Mouse (Mus musculus) CH12F3 (cell line): ENCODE measurements around the gene Fgfr2.

Source experiments
- in situ Hi-C: fragments of 300-500 bp; cut with MboI; formaldehyde crosslinking; loops from 2 replicates; pipeline ENCODE4 v1.14.3; 2020; ENCODE audit warnings: low sequenced_read_pairs

Fgfr2 gene

GRCm38 (mm10) chr7:130335440-130336051 is 2787.6 kb downstream of the Fgfr2 start:
- in situ Hi-C loops = no loop called here

GRCm38 (mm10) chr7:130332515-130333220 is 2790.5 kb downstream of the Fgfr2 start:
- in situ Hi-C loops = no loop called here

GRCm38 (mm10) chr7:130327603-130328365 is 2795.4 kb downstream of the Fgfr2 start:
- in situ Hi-C loops = no loop called here

- in situ Hi-C loops = no loop called here
Measured at GRCm38 (mm10) chr7:130325983-130326433, 2797.1 kb downstream of the Fgfr2 start.

- in situ Hi-C loops = no loop called here
Measured at GRCm38 (mm10) chr7:130324716-130325401, 2798.3 kb downstream of the Fgfr2 start.

- in situ Hi-C loops = no loop called here
Measured at GRCm38 (mm10) chr7:130323766-130324165, 2799.4 kb downstream of the Fgfr2 start.

- in situ Hi-C loops = no loop called here
Measured at GRCm38 (mm10) chr7:130319799-130320556, 2803.2 kb downstream of the Fgfr2 start.

GRCm38 (mm10) chr7:130316294-130316693 is 2806.9 kb downstream of the Fgfr2 start:
- in situ Hi-C loops = no loop called here

GRCm38 (mm10) chr7:130315221-130315620 is 2807.9 kb downstream of the Fgfr2 start:
- in situ Hi-C loops = no loop called here

- in situ Hi-C loops = no loop called here
Measured at GRCm38 (mm10) chr7:130314658-130315057, 2808.5 kb downstream of the Fgfr2 start.

GRCm38 (mm10) chr7:130311362-130311761 is 2811.8 kb downstream of the Fgfr2 start:
- in situ Hi-C loops = no loop called here

GRCm38 (mm10) chr7:130309180-130309579 is 2814.0 kb downstream of the Fgfr2 start:
- in situ Hi-C loops = no loop called here

- in situ Hi-C loops = no loop called here
Measured at GRCm38 (mm10) chr7:130307036-130307435, 2816.1 kb downstream of the Fgfr2 start.

- in situ Hi-C loops = no loop called here
Measured at GRCm38 (mm10) chr7:130304642-130305041, 2818.5 kb downstream of the Fgfr2 start.

- in situ Hi-C loops = no loop called here
Measured at GRCm38 (mm10) chr7:130303464-130303863, 2819.7 kb downstream of the Fgfr2 start.

GRCm38 (mm10) chr7:130300606-130301005 is 2822.5 kb downstream of the Fgfr2 start:
- in situ Hi-C loops = no loop called here

GRCm38 (mm10) chr7:130298926-130299594 is 2824.1 kb downstream of the Fgfr2 start:
- in situ Hi-C loops = no loop called here

GRCm38 (mm10) chr7:130291179-130291578 is 2832.0 kb downstream of the Fgfr2 start:
- in situ Hi-C loops = no loop called here

- in situ Hi-C loops = no loop called here
Measured at GRCm38 (mm10) chr7:130289428-130289790, 2833.7 kb downstream of the Fgfr2 start.
